Mouse (Mus musculus) myocyte (in vitro differentiated cells): ENCODE measurements at regions not wholly inside any gene's neighbourhood (a gene's known extent, or its start where the extent isn't known, plus 50 kb on each side); places are given as distances from the start of the nearest gene placed in this dataset.
"Not testable (repeated sequence)": the region's sequence is repeated elsewhere in the genome, so short reads cannot be mapped to it uniquely, and the experiment has no call there.

Experiments used
- H3K27me3 ChIP-seq: one replicate; pipeline ENCODE4 v1.6.1; 2011; ENCODE audit not compliant: control insufficient read depth, insufficient read depth, insufficient read length
- H3K36me3 ChIP-seq: one replicate; pipeline ENCODE4 v1.6.1; 2011; ENCODE audit not compliant: control insufficient read depth, insufficient read depth
- H3K4me2 ChIP-seq: one replicate; pipeline ENCODE4 v1.6.1; 2011; ENCODE audit warnings: low read depth, control low read depth
- H3K4me3 ChIP-seq: one replicate; pipeline ENCODE4 v1.5.1; 2011; ENCODE audit warnings: mild to moderate bottlenecking, control low read depth, moderate library complexity
- H3K79me2 ChIP-seq: one replicate; pipeline ENCODE4 v1.6.1; 2011; ENCODE audit not compliant: control insufficient read depth, insufficient read depth
- H3ac ChIP-seq: one replicate; pipeline ENCODE4 v1.6.1; 2011; ENCODE audit not compliant: control insufficient read depth, insufficient read length
- CEBPB ChIP-seq: IDR thresholded peaks from 2 replicates; pipeline ENCODE4 v1.6.1; 2011; ENCODE audit warnings: mild to moderate bottlenecking, moderate library complexity; ENCODE audit not compliant: poor library complexity, insufficient read depth, severe bottlenecking
- E2F4 ChIP-seq: IDR thresholded peaks from one replicate; pipeline ENCODE4 v1.6.1; 2011; ENCODE audit warnings: mild to moderate bottlenecking, control low read depth, moderate library complexity; ENCODE audit not compliant: insufficient read depth
- MAX ChIP-seq: IDR thresholded peaks from one replicate; pipeline ENCODE4 v1.6.1; 2011; ENCODE audit warnings: low read depth, mild to moderate bottlenecking, control low read depth
- MYOD1 ChIP-seq, 3 experiments: IDR thresholded peaks; one replicate each; pipeline ENCODE4 v1.6.1; 2011; ENCODE audit warnings: control low read depth in 2 of 3, low read depth in 2 of 3, mild to moderate bottlenecking in 2 of 3, moderate library complexity in 1 of 3; ENCODE audit not compliant: insufficient read length in 2 of 3, control insufficient read depth in 1 of 3
- MYOG ChIP-seq, 3 experiments: IDR thresholded peaks; one replicate each; pipeline ENCODE4 v1.6.1; 2011; ENCODE audit warnings: control low read depth in 2 of 3, low read depth in 2 of 3, mild to moderate bottlenecking in 2 of 3; ENCODE audit not compliant: insufficient read length in 2 of 3, control insufficient read depth in 1 of 3, insufficient read depth in 1 of 3
- POLR2A ChIP-seq: IDR thresholded peaks from one replicate; pipeline ENCODE4 v1.6.1; 2011; ENCODE audit warnings: low read depth, mild to moderate bottlenecking, control low read depth, moderate library complexity; ENCODE audit not compliant: insufficient read length
- POLR2AphosphoS2 ChIP-seq: IDR thresholded peaks from one replicate; pipeline ENCODE4 v1.6.1; 2011; ENCODE audit warnings: low read depth, control low read depth; ENCODE audit not compliant: insufficient read length
- REST ChIP-seq: IDR thresholded peaks from one replicate; pipeline ENCODE4 v1.6.1; 2011; ENCODE audit warnings: mild to moderate bottlenecking, control low read depth, moderate library complexity; ENCODE audit not compliant: insufficient read depth, insufficient read length
- SRF ChIP-seq: IDR thresholded peaks from one replicate; pipeline ENCODE4 v1.6.1; 2011; ENCODE audit warnings: low read depth; ENCODE audit not compliant: control insufficient read depth, insufficient read length
- TCF12 ChIP-seq: IDR thresholded peaks from one replicate; pipeline ENCODE4 v1.6.1; 2011; ENCODE audit warnings: mild to moderate bottlenecking, control low read depth; ENCODE audit not compliant: poor library complexity, insufficient read depth, severe bottlenecking
- TCF3 ChIP-seq: IDR thresholded peaks from one replicate; pipeline ENCODE4 v1.6.1; 2011; ENCODE audit warnings: low read depth, control low read depth; ENCODE audit not compliant: insufficient read length
- USF1 ChIP-seq: IDR thresholded peaks from one replicate; pipeline ENCODE4 v1.6.1; 2011; ENCODE audit warnings: low read depth, mild to moderate bottlenecking, control low read depth, moderate library complexity

DNA sequence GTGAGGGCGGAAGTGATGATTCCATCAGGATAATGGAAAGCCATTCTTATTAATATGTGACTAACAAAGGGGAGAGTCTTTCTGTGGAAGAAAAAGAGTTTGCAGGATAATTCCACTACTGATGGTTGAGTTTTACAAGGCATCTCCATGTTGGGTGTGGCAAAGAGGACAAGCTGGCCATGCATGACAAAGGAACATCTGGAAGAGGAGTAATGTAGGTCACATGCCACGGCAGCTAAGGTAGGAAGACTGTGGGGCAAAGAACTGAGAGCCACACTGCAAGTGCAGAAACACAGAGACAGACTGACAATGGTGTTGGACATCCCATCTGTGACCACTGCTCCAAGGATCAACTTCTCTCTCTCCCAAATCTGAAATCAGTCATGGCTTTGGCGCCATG lies 196.4 kb upstream of the Gdi2 start:
- H3K79me2 ChIP-seq, result no peaks in the 10 kb centered on the region
- no peaks in the 10 kb centered on the region for H3K36me3 ChIP-seq
- no peak overlapping the region for H3ac ChIP-seq
- TF ChIP-seq POLR2AphosphoS2 (no peak), MYOG (IDR thresholded peaks at IDR 0.05; ENCODE audit: control insufficient read depth in 1 of 3, insufficient read depth in 1 of 3, insufficient read length in 2 of 3, low read depth in 2 of 3) (no peak), TCF12 (no peak), TCF3 (no peak), USF1 (no peak), E2F4 (no peak), MAX (no peak), MYOD1 (IDR thresholded peaks at IDR 0.05; ENCODE audit: control insufficient read depth in 1 of 3, insufficient read length in 2 of 3, low read depth in 2 of 3) (no peak), CEBPB (no peak), SRF (no peak), REST (no peak), POLR2A (no peak)
- no peaks in the 10 kb centered on the region for H3K27me3 ChIP-seq
- H3K4me3 ChIP-seq, result no peak overlapping the region
- H3K4me2 ChIP-seq, result no peak overlapping the region

DNA sequence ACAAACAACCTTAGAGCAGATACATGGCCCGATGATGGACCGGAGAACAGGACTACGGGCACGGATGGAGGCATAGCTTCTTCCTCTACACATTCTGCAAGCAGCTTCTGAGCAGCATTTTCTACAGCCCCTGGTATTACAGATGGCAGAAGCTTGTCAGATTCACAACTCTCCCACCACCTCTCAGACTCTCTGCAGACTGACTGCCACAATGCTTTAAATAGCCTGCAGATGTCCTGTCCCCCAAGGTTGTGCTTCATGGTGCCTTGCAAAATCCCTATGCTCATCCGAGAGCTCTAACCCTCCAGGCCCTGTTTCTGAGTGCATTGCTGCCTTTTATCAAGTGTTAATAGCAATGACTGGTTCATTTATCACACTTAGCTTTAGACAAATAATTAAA lies 194.3 kb upstream of the Gdi2 start:
- Histone ChIP-seq H3K79me2 (no peaks in the 10 kb centered on the region), H3K4me2 (no peak overlapping the region), H3ac (no peak overlapping the region), H3K27me3 (no peaks in the 10 kb centered on the region), H3K4me3 (no peak overlapping the region), H3K36me3 (no peaks in the 10 kb centered on the region)
- TF ChIP-seq SRF, result no peak
- TF ChIP-seq POLR2A, result no peak

DNA sequence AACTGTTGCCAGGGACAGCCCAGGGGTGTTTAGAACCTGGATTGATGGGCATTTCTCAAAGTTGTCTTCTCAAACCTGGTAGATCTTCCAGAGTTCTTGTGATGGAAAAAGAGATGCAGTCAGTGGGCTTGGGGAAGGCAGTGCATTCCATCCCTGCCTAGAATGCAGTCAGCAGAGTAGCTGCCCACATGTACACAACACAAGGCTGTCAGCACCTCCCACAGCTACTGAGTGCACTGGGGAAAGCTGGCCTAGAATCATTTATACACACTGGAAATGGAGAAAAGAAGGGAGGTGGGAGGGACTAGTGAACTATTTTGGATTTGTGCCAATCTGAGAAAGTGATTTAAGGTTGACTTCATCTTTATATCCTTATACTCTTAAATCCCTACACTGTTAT lies 183.0 kb upstream of the Gdi2 start:
- H3K27me3 ChIP-seq, result peaks cover 12% of the 10 kb centered on the region
- not testable (repeated sequence) for H3K36me3 ChIP-seq, H3K4me2 ChIP-seq, H3ac ChIP-seq, H3K4me3 ChIP-seq, H3K79me2 ChIP-seq

DNA sequence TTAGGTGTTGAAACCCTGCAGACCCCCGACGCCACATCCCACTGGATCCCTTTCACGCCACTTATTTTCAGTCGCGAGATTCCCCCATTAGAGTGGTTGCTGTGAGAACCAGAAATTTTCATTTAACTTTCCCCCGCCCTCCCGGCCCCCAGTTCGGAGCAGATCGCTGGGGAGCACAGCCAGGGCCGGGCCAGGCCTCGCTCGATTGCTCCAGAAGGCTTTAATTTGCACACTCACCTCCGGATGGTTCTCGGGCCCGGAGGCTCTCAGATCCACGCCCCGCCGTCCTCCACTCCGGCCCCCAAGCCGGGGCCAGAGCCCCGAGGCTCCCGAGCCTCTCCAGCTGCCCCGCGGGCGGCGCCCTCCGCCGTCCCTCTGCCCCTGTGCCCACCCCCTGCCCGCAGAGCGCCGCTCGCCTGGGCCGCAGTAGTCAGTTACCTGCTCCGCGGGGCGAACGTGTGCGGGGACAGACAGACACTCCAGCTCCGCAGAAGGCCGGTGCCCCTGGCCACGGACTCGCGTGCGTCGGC lies 179.7 kb upstream of the Gdi2 start:
- no peak overlapping the region for H3ac ChIP-seq
- H3K36me3 ChIP-seq, result no peaks in the 10 kb centered on the region
- H3K4me2 ChIP-seq, result no peak overlapping the region
- no peak for TF ChIP-seq SRF
- TF ChIP-seq TCF3, result no peak
- H3K79me2 ChIP-seq, result no peaks in the 10 kb centered on the region
- H3K27me3 ChIP-seq, result peaks cover 16% of the 10 kb centered on the region
- H3K4me3 ChIP-seq, result no peak overlapping the region

DNA sequence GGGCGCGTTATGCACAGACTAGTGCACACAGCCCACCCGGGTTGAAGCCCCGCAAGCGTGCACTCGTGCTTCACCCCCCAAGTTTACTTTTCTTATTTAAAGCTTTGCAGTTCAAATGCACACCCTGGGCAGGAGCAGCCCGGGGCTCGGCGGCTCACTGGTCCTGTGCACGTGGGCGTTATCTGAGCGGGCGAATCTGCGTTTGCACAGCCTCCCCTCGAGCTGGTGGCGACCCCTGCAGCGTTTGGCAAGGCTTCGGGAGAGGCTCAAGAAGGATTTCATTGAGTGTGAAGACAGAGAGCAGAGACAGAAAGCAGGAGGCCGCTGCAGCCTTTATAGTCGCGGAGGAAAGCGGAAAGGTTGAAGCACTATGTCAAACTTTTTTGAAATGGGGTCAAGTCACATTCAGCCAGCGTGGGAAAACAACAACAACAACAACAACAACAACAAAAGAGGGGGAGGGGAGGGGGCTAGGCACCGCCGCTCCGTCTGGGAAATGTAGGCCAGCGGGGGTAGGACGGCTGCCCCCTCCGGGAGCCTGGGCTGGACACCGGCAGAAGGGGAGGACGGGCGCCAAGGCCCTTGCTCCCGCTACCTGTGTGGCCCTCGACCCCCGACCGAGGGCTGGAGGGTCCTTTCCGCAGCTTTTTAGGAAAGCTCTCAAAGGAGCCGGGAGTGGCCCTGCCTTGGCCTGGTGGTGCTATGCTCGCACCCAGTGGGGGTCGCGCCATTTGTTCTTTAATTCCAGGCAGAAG lies 178.7 kb upstream of the Gdi2 start:
- no peaks in the 10 kb centered on the region for H3K79me2 ChIP-seq
- H3K4me2 ChIP-seq, result no peak overlapping the region
- H3K36me3 ChIP-seq, result no peaks in the 10 kb centered on the region
- peaks cover 16% of the 10 kb centered on the region for H3K27me3 ChIP-seq
- H3ac ChIP-seq, result no peak overlapping the region
- no peak for TF ChIP-seq MYOD1 (IDR thresholded peaks at IDR 0.05; ENCODE audit: control insufficient read depth in 1 of 3, insufficient read length in 2 of 3, low read depth in 2 of 3)
- no peak for TF ChIP-seq SRF
- TF ChIP-seq POLR2A, result no peak
- no peak for TF ChIP-seq MAX
- TF ChIP-seq E2F4, result no peak
- no peak for TF ChIP-seq USF1
- no peak for TF ChIP-seq MYOG (IDR thresholded peaks at IDR 0.05; ENCODE audit: control insufficient read depth in 1 of 3, insufficient read depth in 1 of 3, insufficient read length in 2 of 3, low read depth in 2 of 3)
- no peak for TF ChIP-seq TCF12
- TF ChIP-seq POLR2AphosphoS2, result no peak
- H3K4me3 ChIP-seq, result no peak overlapping the region

DNA sequence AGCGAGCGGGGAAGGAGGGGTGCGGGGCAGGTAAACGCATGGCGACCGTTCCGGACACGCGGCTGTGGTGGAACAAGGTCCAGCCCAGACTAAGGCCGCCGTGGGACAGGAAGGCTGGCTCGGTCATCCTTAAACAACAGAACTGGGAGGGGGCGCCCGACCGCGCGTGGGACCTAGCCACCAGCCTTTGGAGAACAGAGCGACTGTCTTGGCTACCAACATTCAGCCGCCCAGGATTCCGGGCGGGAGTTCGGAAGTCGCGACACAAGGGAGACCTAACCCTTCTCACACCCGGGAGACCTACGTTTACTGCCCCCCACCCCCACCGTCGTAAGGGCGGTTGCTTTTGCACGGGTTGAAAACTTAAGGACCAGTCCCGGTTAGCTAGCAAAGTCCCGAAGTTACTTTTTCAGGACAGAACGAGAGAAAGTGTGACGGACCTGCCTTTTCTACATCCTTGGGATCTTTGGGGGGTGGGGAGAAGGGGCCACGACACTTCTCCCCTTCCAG lies 178.1 kb upstream of the Gdi2 start:
- not testable (repeated sequence) for H3K79me2 ChIP-seq
- peak overlapping the region; percentile 74 for H3K4me2 ChIP-seq
- peak overlapping the region; percentile 17 for H3K4me3 ChIP-seq

More for the DNA sequence above, 178.1 kb upstream of the Gdi2 start:
- H3ac ChIP-seq, H3K36me3 ChIP-seq: not testable (repeated sequence)
- H3K27me3 ChIP-seq, result peaks cover 16% of the 10 kb centered on the region
